Mouse (Mus musculus) stomach, postnatal 0 days (tissue): ENCODE results near the gene Grik1.

Source experiments
- CTCF ChIP-seq: IDR thresholded peaks from 2 replicates; pipeline ENCODE4 v1.5.1; 2016; ENCODE audit warnings: antibody characterized with exemption, low read depth, mild to moderate bottlenecking, moderate library complexity
- EP300 ChIP-seq: optimal IDR thresholded peaks from 2 replicates; pipeline ENCODE3; 2016; ENCODE audit warnings: antibody characterized with exemption

GRCm38 (mm10) chr16:87875927-87876326, 414.1 kb downstream of the Grik1 start:
- TF ChIP-seq CTCF (no peak), EP300 (no peak)
